Mouse (Mus musculus) heart, embryonic 10.5 days (tissue): ENCODE results near the gene Suv39h2. TPM values are rescaled to one million over a fixed set of nuclear protein-coding genes. Genes with fewer than 3 reads are reported as not detected.

Experiments
- DNase-seq: peaks from one replicate; pipeline ENCODE4 v3.0.0-alpha.2; 2017; ENCODE audit warnings: low spot score
- H3K27ac ChIP-seq: fragments of 300-500 bp; sonication (generic); 2 replicates; pipeline ENCODE4 v1.5.1; 2016; ENCODE audit warnings: mild to moderate bottlenecking
- H3K27me3 ChIP-seq: fragments of 300-500 bp; sonication (generic); 2 replicates; pipeline ENCODE4 v1.6.1; 2016; ENCODE audit warnings: mild to moderate bottlenecking; ENCODE audit not compliant: poor library complexity, insufficient read depth, severe bottlenecking
- H3K36me3 ChIP-seq: fragments of 300-500 bp; sonication (generic); 2 replicates; pipeline ENCODE4 v1.6.1; 2016; ENCODE audit warnings: mild to moderate bottlenecking, moderate library complexity
- H3K4me1 ChIP-seq: fragments of 300-500 bp; sonication (generic); 2 replicates; pipeline ENCODE4 v1.6.1; 2016; ENCODE audit warnings: mild to moderate bottlenecking
- H3K4me3 ChIP-seq: fragments of 300-500 bp; sonication (generic); 2 replicates; pipeline ENCODE4 v1.5.1; 2016; ENCODE audit warnings: mild to moderate bottlenecking, moderate library complexity
- H3K9me3 ChIP-seq: fragments of 300-500 bp; sonication (generic); 2 replicates; pipeline ENCODE4 v1.6.1; 2016; ENCODE audit warnings: mild to moderate bottlenecking, moderate library complexity
- WGBS: fragments of 180-500 bp; shearing (Covaris S2); methylation state at CpG from one replicate; pipeline ENCODE4 v1.1.7; 2016; 5-methylcytosine and 5-hydroxymethylcytosine counted together
- polyA plus RNA-seq: library from polyadenylated mRNA; unstranded; fragments of >200 nt; fragmentation: Nextera tagmentation; extraction: Ambion mirVana; gene quantifications from 2 replicates; pipeline ENCODE4 v1.2.1, GENCODE M21; 2016

The Suv39h2 gene
- polyA plus RNA-seq, 1 experiment from 2014 or later: 20.0 TPM

DNA sequence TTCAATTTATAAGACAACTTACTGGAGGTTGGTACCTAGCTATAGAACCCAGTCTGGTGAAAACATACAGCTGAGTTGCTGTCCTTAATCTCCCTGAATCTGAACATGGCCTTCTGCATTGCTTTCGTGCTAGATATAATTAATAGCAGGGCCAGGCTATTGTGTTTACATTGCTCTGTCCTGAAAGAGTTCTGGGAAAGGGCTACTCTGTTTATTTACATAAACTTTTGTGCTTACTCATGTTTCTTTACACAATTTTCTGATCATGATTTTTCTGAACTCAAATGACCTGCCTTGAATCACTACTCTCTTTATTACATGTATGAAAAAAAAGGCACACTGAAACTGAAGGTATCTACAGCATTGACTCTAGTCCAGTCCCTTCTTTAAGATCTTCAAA lies 59.2 kb downstream of the Suv39h2 start:
- Histone ChIP-seq H3K27ac (no peak overlapping the region), H3K9me3 (no peaks in the 10 kb centered on the region), H3K4me3 (no peak overlapping the region), H3K27me3 (peaks cover 9% of the 10 kb centered on the region; the same call in 1 of the 2 replicates), H3K4me1 (no peaks in the 10 kb centered on the region), H3K36me3 (no peaks in the 10 kb centered on the region)
- 78% methylated on average over 1 of the region's 1 CpGs for WGBS
- DNase-seq: no peak

DNA sequence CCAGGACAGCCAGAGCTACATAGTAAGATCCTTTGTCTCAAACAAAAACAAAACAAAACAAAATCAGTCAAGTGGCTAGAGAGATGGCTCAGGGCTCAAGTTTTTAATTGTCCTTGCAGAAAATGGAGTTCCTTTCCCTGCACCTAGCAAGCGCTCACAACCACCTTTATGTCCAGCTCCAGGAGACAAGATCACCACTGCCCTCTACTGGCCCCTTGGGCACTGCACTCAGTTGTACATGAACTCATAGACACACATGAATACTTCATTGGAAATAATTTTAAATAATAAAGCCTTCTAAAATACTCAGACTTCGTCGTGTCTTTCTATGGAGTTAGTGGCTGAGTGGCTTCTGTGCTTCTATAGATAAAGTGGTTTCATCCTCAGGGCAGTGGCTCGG lies 60.6 kb downstream of the Suv39h2 start:
- WGBS: 37% methylated on average over 4 of the region's 4 CpGs

DNA sequence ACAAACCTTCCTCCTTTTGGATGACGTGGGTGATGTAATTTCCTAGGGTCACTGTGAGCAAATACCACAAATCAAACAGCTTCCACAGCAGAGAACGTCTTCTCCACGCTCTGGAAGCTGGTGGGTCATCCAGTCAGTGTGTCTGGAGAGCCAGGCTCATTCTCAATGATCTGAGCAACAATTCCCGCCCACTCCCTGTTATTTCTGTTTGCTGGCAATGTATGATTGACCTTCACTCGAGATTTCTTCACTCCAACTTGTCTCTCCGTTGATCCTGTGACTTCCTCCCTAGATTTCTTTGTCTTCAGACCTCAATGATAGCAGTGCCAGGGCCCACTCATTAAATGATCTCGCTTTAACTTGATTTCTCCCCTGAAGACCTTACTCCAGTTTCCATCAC lies 67.1 kb downstream of the Suv39h2 start:
- H3K36me3 ChIP-seq: no peaks in the 10 kb centered on the region
- no peak overlapping the region for H3K27ac ChIP-seq
- WGBS: 78% methylated on average over 7 of the region's 7 CpGs
- no peaks in the 10 kb centered on the region for H3K4me1 ChIP-seq
- no peak overlapping the region for H3K4me3 ChIP-seq
- H3K9me3 ChIP-seq: no peaks in the 10 kb centered on the region
- no peaks in the 10 kb centered on the region for H3K27me3 ChIP-seq
- DNase-seq: no peak

More for the DNA sequence above, 60.6 kb downstream of the Suv39h2 start:
- Histone ChIP-seq H3K27ac (no peak overlapping the region), H3K36me3 (no peaks in the 10 kb centered on the region), H3K27me3 (peaks cover 9% of the 10 kb centered on the region; the same call in 1 of the 2 replicates), H3K4me1 (no peaks in the 10 kb centered on the region), H3K4me3 (no peak overlapping the region), H3K9me3 (no peaks in the 10 kb centered on the region)
- no peak for DNase-seq

DNA sequence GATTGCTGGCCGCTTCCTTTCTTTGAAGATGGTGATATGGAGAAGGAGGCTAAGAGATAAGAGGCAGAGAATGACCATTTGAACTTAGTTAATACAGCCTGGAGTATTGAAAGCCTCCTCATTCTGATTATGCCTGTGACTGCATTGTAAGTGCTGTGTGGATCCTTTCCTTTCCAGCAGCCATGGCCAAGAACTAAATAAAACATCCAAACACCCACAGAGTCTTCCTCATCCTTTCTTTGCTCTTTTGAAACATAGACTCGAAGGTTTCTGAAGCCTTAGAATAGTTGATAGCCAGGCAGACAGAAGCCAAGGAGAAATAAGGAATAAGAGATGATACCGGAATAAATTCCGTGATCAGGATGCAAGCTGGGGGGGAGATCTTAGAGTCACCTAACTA lies 68.8 kb downstream of the Suv39h2 start:
- Histone ChIP-seq H3K36me3 (no peaks in the 10 kb centered on the region), H3K9me3 (no peaks in the 10 kb centered on the region), H3K27ac (no peak overlapping the region), H3K27me3 (no peaks in the 10 kb centered on the region), H3K4me3 (no peak overlapping the region), H3K4me1 (no peaks in the 10 kb centered on the region)
- WGBS: 66% methylated on average over 4 of the region's 4 CpGs
- no peak for DNase-seq

Other genes starting within 250 kb of the Suv39h2 start
- 39.0 and 39.9 TPM in 2 replicates for gene Nmt2, start 190.8 kb downstream of the Suv39h2 start, polyA plus RNA-seq
- gene Rpp38, start 142.4 kb downstream of the Suv39h2 start, polyA plus RNA-seq: 12.7 and 18.9 TPM in 2 replicates
- gene Acbd7, start 138.9 kb downstream of the Suv39h2 start, polyA plus RNA-seq: 0.30 and 0.82 TPM in 2 replicates
- gene Olah, start 77.8 kb downstream of the Suv39h2 start, polyA plus RNA-seq: not detected in 2 replicates
- not detected in 2 replicates for gene Meig1, start 52.4 kb downstream of the Suv39h2 start, polyA plus RNA-seq
- 6.3 and 6.7 TPM in 2 replicates for gene Dclre1c, start 50.9 kb downstream of the Suv39h2 start, polyA plus RNA-seq
- gene Gm45902, start 37.8 kb upstream of the Suv39h2 start, polyA plus RNA-seq: 6.8 and 8.1 TPM in 2 replicates
- gene Hspa14, start 37.8 kb upstream of the Suv39h2 start, polyA plus RNA-seq: 116 and 123 TPM in 2 replicates
- 0.05 and 0.20 TPM in 2 replicates for gene Cdnf, start 38.0 kb upstream of the Suv39h2 start, polyA plus RNA-seq
- gene Fam107b, start 95.5 kb upstream of the Suv39h2 start, polyA plus RNA-seq: 34.7 and 37.8 TPM in 2 replicates